Mouse (Mus musculus): ENCODE measurements around the gene Ppm1a. TPM values are rescaled to one million over a fixed set of nuclear protein-coding genes. Genes with fewer than 3 reads are reported as not detected.

Ppm1a gene
- total RNA-seq (2023), result 138 TPM

DNA sequence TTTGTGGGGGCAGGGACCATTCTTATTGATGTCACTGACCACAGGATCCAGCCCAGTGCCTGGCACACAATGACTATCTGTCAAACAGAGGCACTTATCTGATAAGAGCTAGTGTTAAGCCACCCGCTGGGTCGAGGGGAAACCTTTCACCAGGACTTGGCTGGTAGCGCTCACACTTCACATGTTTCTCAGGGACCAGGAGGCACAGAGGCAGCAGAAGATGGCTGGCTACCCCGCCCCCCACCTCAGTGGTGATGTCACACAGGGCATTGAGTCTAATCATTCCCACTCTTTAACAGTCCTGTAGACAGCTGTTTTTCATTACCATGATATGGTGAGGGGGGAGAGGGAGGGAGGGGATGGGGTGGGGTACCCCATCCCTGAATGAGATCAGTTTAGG, at the start of gene Ppm1a:
Ppm1a (plus strand) TSS at position 370 of the 400 bp plus-strand sequence.

Other genes starting within 250 kb of the Ppm1a start
- 3.5 TPM for gene Pcnx4, start 221.1 kb upstream of the Ppm1a start, total RNA-seq (2023)
- not detected for gene Gm4756, start 107.8 kb upstream of the Ppm1a start, total RNA-seq (2023)
- 25.6 TPM for gene Dhrs7, start 92.5 kb upstream of the Ppm1a start, total RNA-seq (2023)
- not detected for gene Six6, start 182.4 kb downstream of the Ppm1a start, total RNA-seq (2023)
- gene 4930447C04Rik, start 183.3 kb downstream of the Ppm1a start, total RNA-seq (2023), result not detected

Data from CD4-positive naive resting alpha-beta T cell, adult 57 days (primary cell).